Mouse (Mus musculus) embryo, embryonic 10 days (tissue): ENCODE data around the gene Bfsp1.
A peak's percentile ranks its signal among the peaks of the same experiment; 100 is the strongest.

ENCODE experiments used
- DNase-seq: peaks from one replicate; pipeline ENCODE4 v3.0.0-alpha.2; 2015; ENCODE audit warnings: low spot score

Gene Bfsp1

GRCm38 (mm10) chr2:143853447-143853846, 9.5 kb downstream of the Bfsp1 start:
- DNase-seq, result no peak

GRCm38 (mm10) chr2:143852295-143853275, 10.4 kb downstream of the Bfsp1 start:
- no peak for DNase-seq

GRCm38 (mm10) chr2:143851354-143852221, 11.4 kb downstream of the Bfsp1 start:
- no peak for DNase-seq

- no peak for DNase-seq
Observed at GRCm38 (mm10) chr2:143847291-143847690, 15.7 kb downstream of the Bfsp1 start.

GRCm38 (mm10) chr2:143846799-143847198, 16.2 kb downstream of the Bfsp1 start:
- no peak for DNase-seq

GRCm38 (mm10) chr2:143844779-143845178, 18.2 kb downstream of the Bfsp1 start:
- DNase-seq, result no peak

GRCm38 (mm10) chr2:143841536-143841935, 21.4 kb downstream of the Bfsp1 start:
- no peak for DNase-seq

GRCm38 (mm10) chr2:143840895-143841294, 22.1 kb downstream of the Bfsp1 start:
- no peak for DNase-seq

GRCm38 (mm10) chr2:143839458-143839857, 23.5 kb downstream of the Bfsp1 start:
- no peak for DNase-seq

- DNase-seq, result no peak
Observed at GRCm38 (mm10) chr2:143838698-143839097, 24.3 kb downstream of the Bfsp1 start.

GRCm38 (mm10) chr2:143837291-143837701, 25.7 kb downstream of the Bfsp1 start:
- peak; percentile 89 for DNase-seq

- DNase-seq, result no peak
Observed at GRCm38 (mm10) chr2:143835820-143836219, 27.2 kb downstream of the Bfsp1 start.

GRCm38 (mm10) chr2:143834082-143834481, 28.9 kb downstream of the Bfsp1 start:
- peak; percentile 16 for DNase-seq

- no peak for DNase-seq
Observed at GRCm38 (mm10) chr2:143832721-143833120, 30.3 kb downstream of the Bfsp1 start.

GRCm38 (mm10) chr2:143831645-143832044, 31.3 kb downstream of the Bfsp1 start:
- DNase-seq, result no peak

- no peak for DNase-seq
Observed at GRCm38 (mm10) chr2:143813461-143813860, 49.5 kb downstream of the Bfsp1 start.

GRCm38 (mm10) chr2:143812262-143812661, 50.7 kb downstream of the Bfsp1 start:
- DNase-seq, result no peak

GRCm38 (mm10) chr2:143808789-143809188, 54.2 kb downstream of the Bfsp1 start:
- no peak for DNase-seq

GRCm38 (mm10) chr2:143806924-143807664, 55.9 kb downstream of the Bfsp1 start:
- DNase-seq, result no peak

- no peak for DNase-seq
Observed at GRCm38 (mm10) chr2:143806140-143806923, 56.6 kb downstream of the Bfsp1 start.

- no peak for DNase-seq
Observed at GRCm38 (mm10) chr2:143801097-143801496, 61.9 kb downstream of the Bfsp1 start.
